Mouse (Mus musculus) hindbrain, embryonic 12.5 days (tissue): Measurements from ENCODE around the gene Afap1. TPM values are rescaled to one million over a fixed set of nuclear protein-coding genes. Genes with fewer than 3 reads are reported as not detected.

Source experiments
- ATAC-seq: fragments of 200-750 bp; cut with Nextera tagmentation; 2 replicates; pipeline ENCODE4 v1.8.0; 2017; ENCODE audit warnings: moderate TSS enrichment; ENCODE audit not compliant: low FRiP score
- H3K27ac ChIP-seq: fragments of 300-500 bp; sonication (generic); 2 replicates; pipeline ENCODE4 v1.5.1; 2016; ENCODE audit warnings: mild to moderate bottlenecking
- H3K27me3 ChIP-seq: fragments of 300-500 bp; sonication (generic); 2 replicates; pipeline ENCODE4 v1.6.1; 2016; ENCODE audit warnings: mild to moderate bottlenecking
- H3K36me3 ChIP-seq: fragments of 300-500 bp; sonication (generic); 2 replicates; pipeline ENCODE4 v1.6.1; 2016; ENCODE audit warnings: mild to moderate bottlenecking
- H3K4me1 ChIP-seq: fragments of 300-500 bp; sonication (generic); 2 replicates; pipeline ENCODE4 v1.6.1; 2016
- H3K4me2 ChIP-seq: fragments of 300-500 bp; sonication (generic); replicated peaks from 2 replicates; pipeline ENCODE4 v1.6.1; 2016; ENCODE audit warnings: mild to moderate bottlenecking
- H3K4me3 ChIP-seq: fragments of 300-500 bp; sonication (generic); 2 replicates; pipeline ENCODE4 v1.5.1; 2016; ENCODE audit warnings: mild to moderate bottlenecking
- H3K9ac ChIP-seq: fragments of 300-500 bp; sonication (generic); 2 replicates; pipeline ENCODE4 v1.6.1; 2016; ENCODE audit warnings: mild to moderate bottlenecking, moderate library complexity
- H3K9me3 ChIP-seq: fragments of 300-500 bp; sonication (generic); replicated peaks from 2 replicates; pipeline ENCODE4 v1.6.1; 2016; ENCODE audit warnings: mild to moderate bottlenecking
- WGBS: fragments of 180-500 bp; shearing (Covaris S2); methylation state at CpG from one replicate; pipeline ENCODE4 v1.1.7; 2016; 5-methylcytosine and 5-hydroxymethylcytosine counted together
- polyA plus RNA-seq: library from polyadenylated mRNA; unstranded; fragments of >200 nt; fragmentation: Nextera tagmentation; extraction: Ambion mirVana; gene quantifications from 2 replicates; pipeline ENCODE4 v1.2.1, GENCODE M21; 2016

The Afap1 gene
- polyA plus RNA-seq, 1 experiment from 2014 or later, result 80.4 TPM

- Histone ChIP-seq H3K27ac (no peak overlapping the region), H3K4me1 (no peaks in the 10 kb centered on the region), H3K9ac (no peak overlapping the region), H3K4me2 (no peak overlapping the region), H3K4me3 (no peak overlapping the region), H3K27me3 (no peaks in the 10 kb centered on the region), H3K9me3 (no peaks in the 10 kb centered on the region), H3K36me3 (peaks cover 89% of the 10 kb centered on the region)
- WGBS, result 91% methylated on average over 8 of the region's 8 CpGs
- no peak for ATAC-seq
Measured at GRCm38 (mm10) chr5:35988085-35988484, 95.0 kb downstream of the Afap1 start.

- 86% methylated on average over 6 of the region's 6 CpGs for WGBS
- Histone ChIP-seq H3K36me3 (peaks cover 91% of the 10 kb centered on the region), H3K4me2 (no peak overlapping the region), H3K9me3 (no peaks in the 10 kb centered on the region), H3K4me1 (no peaks in the 10 kb centered on the region), H3K4me3 (no peak overlapping the region), H3K27me3 (no peaks in the 10 kb centered on the region), H3K27ac (no peak overlapping the region), H3K9ac (no peak overlapping the region)
- no peak for ATAC-seq
Measured at GRCm38 (mm10) chr5:35989506-35989905, 96.4 kb downstream of the Afap1 start.

- Histone ChIP-seq H3K36me3 (peaks cover 86% of the 10 kb centered on the region), H3K4me1 (no peaks in the 10 kb centered on the region), H3K27me3 (no peaks in the 10 kb centered on the region), H3K9ac (no peak overlapping the region), H3K4me2 (no peak overlapping the region), H3K27ac (no peak overlapping the region), H3K4me3 (no peak overlapping the region), H3K9me3 (no peaks in the 10 kb centered on the region)
- WGBS, result 80% methylated on average over 11 of the region's 11 CpGs
- no peak for ATAC-seq
Measured at GRCm38 (mm10) chr5:35989986-35990735, 97.0 kb downstream of the Afap1 start.

GRCm38 (mm10) chr5:36003797-36004196 lies 110.7 kb downstream of the Afap1 start:
- no peak overlapping the region for H3K4me3 ChIP-seq
- H3K27ac ChIP-seq, result no peak overlapping the region
- ATAC-seq, result no peak
- 83% methylated on average over 10 of the region's 10 CpGs for WGBS
- H3K36me3 ChIP-seq, result peaks cover 51% of the 10 kb centered on the region
- no peak overlapping the region for H3K9ac ChIP-seq
- no peaks in the 10 kb centered on the region for H3K9me3 ChIP-seq
- no peaks in the 10 kb centered on the region for H3K27me3 ChIP-seq
- no peaks in the 10 kb centered on the region for H3K4me1 ChIP-seq
- H3K4me2 ChIP-seq, result no peak overlapping the region

- Histone ChIP-seq H3K9ac (no peak overlapping the region), H3K4me2 (no peak overlapping the region), H3K4me3 (no peak overlapping the region), H3K27me3 (no peaks in the 10 kb centered on the region), H3K36me3 (peaks cover 29% of the 10 kb centered on the region), H3K4me1 (no peaks in the 10 kb centered on the region), H3K27ac (0 out of 2 replicates have a peak overlapping the region, but pooled peaks have one; percentile 12), H3K9me3 (no peaks in the 10 kb centered on the region)
- WGBS, result 90% methylated on average over 8 of the region's 8 CpGs
- ATAC-seq, result no peak
Measured at GRCm38 (mm10) chr5:36006106-36006505, 113.0 kb downstream of the Afap1 start.

GRCm38 (mm10) chr5:36006586-36006985 lies 113.5 kb downstream of the Afap1 start:
- no peaks in the 10 kb centered on the region for H3K9me3 ChIP-seq
- no peaks in the 10 kb centered on the region for H3K4me1 ChIP-seq
- H3K4me2 ChIP-seq, result no peak overlapping the region
- no peaks in the 10 kb centered on the region for H3K27me3 ChIP-seq
- no peak overlapping the region for H3K9ac ChIP-seq
- no peak for ATAC-seq
- WGBS, result 76% methylated on average over 5 of the region's 5 CpGs
- peaks cover 24% of the 10 kb centered on the region for H3K36me3 ChIP-seq
- H3K4me3 ChIP-seq, result no peak overlapping the region
- 0 out of 2 replicates have a peak overlapping the region, but pooled peaks have one; percentile 12 for H3K27ac ChIP-seq

GRCm38 (mm10) chr5:36007649-36008048 lies 114.5 kb downstream of the Afap1 start:
- Histone ChIP-seq H3K9me3 (no peaks in the 10 kb centered on the region), H3K4me2 (no peak overlapping the region), H3K4me3 (no peak overlapping the region), H3K9ac (no peak overlapping the region), H3K27ac (no peak overlapping the region), H3K36me3 (peaks cover 15% of the 10 kb centered on the region), H3K27me3 (no peaks in the 10 kb centered on the region), H3K4me1 (no peaks in the 10 kb centered on the region)
- ATAC-seq, result peak; percentile 39
- WGBS, result 74% methylated on average over 10 of the region's 10 CpGs

- no peak for ATAC-seq
- 93% methylated on average over 4 of the region's 4 CpGs for WGBS
- Histone ChIP-seq H3K4me3 (no peak overlapping the region), H3K36me3 (0 out of 2 replicates have a peak, but pooled peaks cover 2% of the 10 kb centered on the region), H3K27ac (no peak overlapping the region), H3K9me3 (no peaks in the 10 kb centered on the region), H3K9ac (no peak overlapping the region), H3K4me1 (no peaks in the 10 kb centered on the region), H3K4me2 (no peak overlapping the region), H3K27me3 (no peaks in the 10 kb centered on the region)
Measured at GRCm38 (mm10) chr5:36009405-36009804, 116.3 kb downstream of the Afap1 start.

GRCm38 (mm10) chr5:36018366-36018765 lies 125.2 kb downstream of the Afap1 start:
- Histone ChIP-seq H3K4me1 (peaks cover 2% of the 10 kb centered on the region; the same call in 1 of the 2 replicates), H3K27ac (no peak overlapping the region), H3K36me3 (0 out of 2 replicates have a peak, but pooled peaks cover 6% of the 10 kb centered on the region), H3K4me2 (no peak overlapping the region), H3K27me3 (no peaks in the 10 kb centered on the region), H3K9ac (no peak overlapping the region), H3K9me3 (no peaks in the 10 kb centered on the region), H3K4me3 (no peak overlapping the region)
- no peak for ATAC-seq
- 74% methylated on average over 3 of the region's 3 CpGs for WGBS

GRCm38 (mm10) chr5:36021091-36021490 lies 128.0 kb downstream of the Afap1 start:
- Histone ChIP-seq H3K4me2 (no peak overlapping the region), H3K9ac (no peak overlapping the region), H3K9me3 (no peaks in the 10 kb centered on the region), H3K4me1 (peaks cover 5% of the 10 kb centered on the region; the same call in 1 of the 2 replicates), H3K27me3 (no peaks in the 10 kb centered on the region), H3K4me3 (no peak overlapping the region), H3K36me3 (0 out of 2 replicates have a peak, but pooled peaks cover 6% of the 10 kb centered on the region), H3K27ac (no peak overlapping the region)
- WGBS, result 79% methylated on average over 3 of the region's 3 CpGs
- no peak for ATAC-seq

GRCm38 (mm10) chr5:36022361-36022760 lies 129.2 kb downstream of the Afap1 start:
- Histone ChIP-seq H3K36me3 (0 out of 2 replicates have a peak, but pooled peaks cover 6% of the 10 kb centered on the region), H3K4me1 (peaks cover 5% of the 10 kb centered on the region; the same call in 1 of the 2 replicates), H3K9me3 (no peaks in the 10 kb centered on the region), H3K4me3 (no peak overlapping the region), H3K4me2 (no peak overlapping the region), H3K27ac (no peak overlapping the region), H3K27me3 (no peaks in the 10 kb centered on the region), H3K9ac (no peak overlapping the region)
- no peak for ATAC-seq
- 86% methylated on average over 1 of the region's 1 CpGs for WGBS

- 87% methylated on average over 9 of the region's 9 CpGs for WGBS
- Histone ChIP-seq H3K4me2 (no peak overlapping the region), H3K9me3 (no peaks in the 10 kb centered on the region), H3K27ac (no peak overlapping the region), H3K4me3 (no peak overlapping the region), H3K4me1 (peaks cover 5% of the 10 kb centered on the region; the same call in 1 of the 2 replicates), H3K9ac (no peak overlapping the region; the same call in 1 of the 2 replicates), H3K27me3 (no peaks in the 10 kb centered on the region), H3K36me3 (no peaks in the 10 kb centered on the region)
- no peak for ATAC-seq
Measured at GRCm38 (mm10) chr5:36024003-36024685, 131.0 kb downstream of the Afap1 start.
